Mouse (Mus musculus) liver, embryonic 11.5 days (tissue): ENCODE data around the gene Nyx. TPM values are rescaled to one million over a fixed set of nuclear protein-coding genes. Genes with fewer than 3 reads are reported as not detected.

Experiments used
- ATAC-seq: fragments of 200-750 bp; cut with Nextera tagmentation; replicated peaks from 2 replicates; pipeline ENCODE4 v1.8.0; 2017; ENCODE audit warnings: moderate number of reproducible peaks, mild to moderate bottlenecking, moderate TSS enrichment, moderate library complexity; ENCODE audit not compliant: low FRiP score
- DNase-seq: peaks from one replicate; pipeline ENCODE4 v3.0.0-alpha.2; 2017; ENCODE audit warnings: low spot score
- H3K27ac ChIP-seq: fragments of 300-500 bp; sonication (generic); 2 replicates; pipeline ENCODE4 v1.5.1; 2014; ENCODE audit warnings: mild to moderate bottlenecking, low read depth, low read length, control low read depth
- H3K27me3 ChIP-seq: fragments of 300-500 bp; sonication (generic); replicated peaks from 2 replicates; pipeline ENCODE4 v1.6.1; 2014; ENCODE audit warnings: low read length, mixed read lengths; ENCODE audit not compliant: control insufficient read depth, insufficient read depth
- H3K36me3 ChIP-seq: fragments of 300-500 bp; sonication (generic); 2 replicates; pipeline ENCODE4 v1.6.1; 2014; ENCODE audit warnings: mild to moderate bottlenecking, low read length, moderate library complexity, mixed read lengths; ENCODE audit not compliant: control insufficient read depth, insufficient read depth
- H3K4me1 ChIP-seq: fragments of 300-500 bp; sonication (generic); replicated peaks from 2 replicates; pipeline ENCODE4 v1.6.1; 2014; ENCODE audit warnings: low read length, mixed read lengths; ENCODE audit not compliant: control insufficient read depth, insufficient read depth
- H3K4me2 ChIP-seq: fragments of 300-500 bp; sonication (generic); 2 replicates; pipeline ENCODE4 v1.6.1; 2014; ENCODE audit warnings: mild to moderate bottlenecking, control low read depth, moderate library complexity
- H3K4me3 ChIP-seq: fragments of 300-500 bp; sonication (generic); 2 replicates; pipeline ENCODE4 v1.5.1; 2014; ENCODE audit warnings: low read depth, low read length, control low read depth
- H3K9ac ChIP-seq: fragments of 300-500 bp; sonication (generic); 2 replicates; pipeline ENCODE4 v1.6.1; 2014; ENCODE audit warnings: low read depth, low read length, control low read depth
- H3K9me3 ChIP-seq: fragments of 300-500 bp; sonication (generic); 2 replicates; pipeline ENCODE4 v1.6.1; 2016; ENCODE audit warnings: low read length, inconsistent platforms, mixed read lengths; ENCODE audit not compliant: control insufficient read depth
- WGBS: fragments of 180-500 bp; shearing (Covaris S2); extraction: QIAGEN DNeasy Blood & Tissue Kit; methylation state at CpG from one replicate; pipeline ENCODE4 v1.1.7; 2014; 5-methylcytosine and 5-hydroxymethylcytosine counted together
- polyA plus RNA-seq: library from polyadenylated mRNA; unstranded; fragments of >200 nt; fragmentation: Nextera tagmentation; extraction: Ambion mirVana; gene quantifications from 2 replicates; pipeline ENCODE4 v1.2.1, GENCODE M21; 2014

Nyx gene
- polyA plus RNA-seq, 1 experiment from 2014 or later: not detected

DNA sequence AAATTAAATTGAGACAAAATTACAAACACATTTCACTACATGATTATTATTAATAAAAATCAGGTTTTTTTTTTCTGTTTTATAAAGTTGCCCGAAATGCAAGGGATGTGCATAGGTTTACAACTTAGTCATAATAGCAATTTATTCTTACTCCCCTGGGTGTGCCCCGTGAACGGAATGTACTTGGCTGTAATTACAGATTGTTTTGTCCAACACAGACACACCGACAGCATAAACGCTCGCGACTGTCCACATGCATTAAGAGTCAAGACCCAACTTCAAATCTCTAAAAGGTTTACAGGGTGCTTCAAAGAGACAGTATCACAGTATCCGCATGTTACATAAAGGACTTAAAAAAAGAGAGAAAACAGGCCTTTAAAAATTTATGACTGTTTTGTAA, 55.4 kb downstream of the Nyx start:
- Histone ChIP-seq H3K36me3 (no peaks in the 10 kb centered on the region), H3K4me3 (no peak overlapping the region), H3K27ac (no peak overlapping the region), H3K27me3 (0 out of 2 replicates have a peak, but pooled peaks cover 2% of the 10 kb centered on the region), H3K4me2 (no peak overlapping the region), H3K9ac (no peak overlapping the region), H3K9me3 (no peaks in the 10 kb centered on the region), H3K4me1 (no peaks in the 10 kb centered on the region)
- no peak for DNase-seq
- WGBS: 90% methylated on average over 8 of the region's 8 CpGs
- no peak for ATAC-seq

Other genes starting within 250 kb of the Nyx start
- gene Ddx3x, start 185.1 kb upstream of the Nyx start, polyA plus RNA-seq: 136 and 150 TPM in 2 replicates
- 0.47 and 0.67 TPM in 2 replicates for gene Gpr34, start 166.0 kb downstream of the Nyx start, polyA plus RNA-seq
- 0.49 TPM in 1 of 2 replicates, not detected in the other for gene Gpr82, start 195.3 kb downstream of the Nyx start, polyA plus RNA-seq